Mouse (Mus musculus) thymus, adult 2 months (tissue): ENCODE data around the gene Olfr923.

Source experiments
- CTCF ChIP-seq: fragments of 200-500 bp; IDR thresholded peaks from 2 replicates; pipeline ENCODE4 v1.5.1; 2012; ENCODE audit warnings: mild to moderate bottlenecking, control low read depth, low read length, moderate library complexity, borderline replicate concordance; ENCODE audit not compliant: control insufficient read depth, poor library complexity, insufficient read depth; ENCODE audit errors: extremely low read depth
- POLR2A ChIP-seq: fragments of 200-500 bp; IDR thresholded peaks from 2 replicates; pipeline ENCODE4 v1.6.1; 2012; ENCODE audit warnings: mild to moderate bottlenecking, low read length, control low read depth, moderate library complexity; ENCODE audit not compliant: control insufficient read depth, poor library complexity, insufficient read depth; ENCODE audit errors: extremely low read depth

GRCm38 (mm10) chr9:38805696-38806095 is 20.6 kb upstream of the Olfr923 start:
- no peak for TF ChIP-seq CTCF
- TF ChIP-seq POLR2A: no peak
